Mouse (Mus musculus): ENCODE data around the gene Elmsan1. TPM values are rescaled to one million over a fixed set of nuclear protein-coding genes. Genes with fewer than 3 reads are reported as not detected.
A peak's percentile ranks its signal among the peaks of the same experiment; 100 is the strongest.

Gene Elmsan1
- polyA plus RNA-seq, 1 experiment from 2014 or later: 11.3 TPM

DNA sequence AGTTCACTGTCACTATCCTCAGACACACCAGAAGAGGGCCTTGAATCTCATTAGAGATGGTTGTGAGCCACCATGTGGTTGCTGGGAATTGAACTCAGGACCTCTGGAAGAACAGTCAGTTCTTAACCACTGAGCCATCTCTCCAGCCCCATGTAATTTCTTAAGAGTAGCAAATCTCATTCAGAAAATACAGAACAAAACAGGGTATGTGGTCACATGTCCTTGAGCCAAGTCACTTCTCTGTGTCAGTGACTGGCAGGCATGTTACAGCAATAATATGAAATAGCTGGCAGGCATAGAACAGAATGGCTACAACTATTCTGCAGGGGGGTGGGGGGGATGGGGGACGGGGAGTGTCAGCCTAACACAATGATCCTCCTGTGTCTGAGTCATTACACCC lies 118.6 kb downstream of the Elmsan1 start:
- no peaks in the 10 kb centered on the region for H3K4me1 ChIP-seq (ENCODE audit: insufficient read depth)
- TF ChIP-seq CTCF (IDR thresholded peaks at IDR 0.05; ENCODE audit: low read depth): no peak
- H3K9ac ChIP-seq: no peak overlapping the region
- H3K4me2 ChIP-seq: peak overlapping the region; percentile 78
- no peaks in the 10 kb centered on the region for H3K36me3 ChIP-seq (ENCODE audit: insufficient read depth)
- H3K9me3 ChIP-seq (ENCODE audit: low read depth, low read length): no peaks in the 10 kb centered on the region
- H3K27me3 ChIP-seq (ENCODE audit: insufficient read depth, low read length): no peaks in the 10 kb centered on the region
- ATAC-seq (ENCODE audit: insufficient read depth) (no peak), DNase-seq (peak; percentile 5)
- no peak overlapping the region for H3K4me3 ChIP-seq (ENCODE audit: low read depth, low read length)
- 45% methylated on average over 1 of the region's 1 CpGs for WGBS
- H3K27ac ChIP-seq (ENCODE audit: low read depth): no peak overlapping the region

GRCm38 (mm10) chr12:84099605-84100004 lies 119.1 kb downstream of the Elmsan1 start:
- Histone ChIP-seq H3K9ac (no peak overlapping the region), H3K4me3 (ENCODE audit: low read depth, low read length) (no peak overlapping the region), H3K27me3 (ENCODE audit: insufficient read depth, low read length) (no peaks in the 10 kb centered on the region), H3K27ac (ENCODE audit: low read depth) (no peak overlapping the region), H3K36me3 (ENCODE audit: insufficient read depth) (no peaks in the 10 kb centered on the region), H3K9me3 (ENCODE audit: low read depth, low read length) (no peaks in the 10 kb centered on the region), H3K4me1 (ENCODE audit: insufficient read depth) (no peaks in the 10 kb centered on the region), H3K4me2 (no peak overlapping the region)
- 95% methylated on average over 2 of the region's 2 CpGs for WGBS
- ATAC-seq (ENCODE audit: insufficient read depth) (no peak), DNase-seq (no peak)
- no peak for TF ChIP-seq CTCF (IDR thresholded peaks at IDR 0.05; ENCODE audit: low read depth)

Other genes starting within 250 kb of the Elmsan1 start
- not detected in 2 replicates for gene Heatr4, start 234.0 kb downstream of the Elmsan1 start, polyA plus RNA-seq (2014; fragmentation: Nextera tagmentation; extraction: Ambion mirVana)
- gene Acot2, start 231.0 kb downstream of the Elmsan1 start, polyA plus RNA-seq (2014; fragmentation: Nextera tagmentation; extraction: Ambion mirVana): 30.3 and 31.3 TPM in 2 replicates
- 92.9 and 98.2 TPM in 2 replicates for gene Acot1, start 209.4 kb downstream of the Elmsan1 start, polyA plus RNA-seq (2014; fragmentation: Nextera tagmentation; extraction: Ambion mirVana)
- 0.11 and 0.42 TPM in 2 replicates for gene Acot4, start 180.5 kb downstream of the Elmsan1 start, polyA plus RNA-seq (2014; fragmentation: Nextera tagmentation; extraction: Ambion mirVana)
- not detected in 2 replicates for gene Gm49366, start 179.9 kb downstream of the Elmsan1 start, polyA plus RNA-seq (2014; fragmentation: Nextera tagmentation; extraction: Ambion mirVana)
- 0.14 and 0.18 TPM in 2 replicates for gene Acot3, start 166.7 kb downstream of the Elmsan1 start, polyA plus RNA-seq (2014; fragmentation: Nextera tagmentation; extraction: Ambion mirVana)
- not detected in 2 replicates for gene Acot5, start 149.6 kb downstream of the Elmsan1 start, polyA plus RNA-seq (2014; fragmentation: Nextera tagmentation; extraction: Ambion mirVana)
- gene Acot6, start 118.2 kb downstream of the Elmsan1 start, polyA plus RNA-seq (2014; fragmentation: Nextera tagmentation; extraction: Ambion mirVana): 1.8 and 2.3 TPM in 2 replicates
- 4.1 and 5.2 TPM in 2 replicates for gene Dnal1, start 104.5 kb downstream of the Elmsan1 start, polyA plus RNA-seq (2014; fragmentation: Nextera tagmentation; extraction: Ambion mirVana)
- gene Pnma1, start 70.4 kb downstream of the Elmsan1 start, polyA plus RNA-seq (2014; fragmentation: Nextera tagmentation; extraction: Ambion mirVana): 0.68 and 0.79 TPM in 2 replicates
- gene Ptgr2, start 66.4 kb upstream of the Elmsan1 start, polyA plus RNA-seq (2014; fragmentation: Nextera tagmentation; extraction: Ambion mirVana): 17.2 and 19.6 TPM in 2 replicates
- gene Zfp410, start 98.0 kb upstream of the Elmsan1 start, polyA plus RNA-seq (2014; fragmentation: Nextera tagmentation; extraction: Ambion mirVana): 81.3 and 82.7 TPM in 2 replicates
- gene Coq6, start 142.8 kb upstream of the Elmsan1 start, polyA plus RNA-seq (2014; fragmentation: Nextera tagmentation; extraction: Ambion mirVana): 45.8 and 51.1 TPM in 2 replicates
- 3.0 and 3.5 TPM in 2 replicates for gene Fam161b, start 143.0 kb upstream of the Elmsan1 start, polyA plus RNA-seq (2014; fragmentation: Nextera tagmentation; extraction: Ambion mirVana)
- gene Entpd5, start 190.1 kb upstream of the Elmsan1 start, polyA plus RNA-seq (2014; fragmentation: Nextera tagmentation; extraction: Ambion mirVana): 15.4 and 18.0 TPM in 2 replicates
- 0.96 and 1.5 TPM in 2 replicates for gene Bbof1, start 190.2 kb upstream of the Elmsan1 start, polyA plus RNA-seq (2014; fragmentation: Nextera tagmentation; extraction: Ambion mirVana)
- gene Rnf113a2, start 198.3 kb upstream of the Elmsan1 start, polyA plus RNA-seq (2014; fragmentation: Nextera tagmentation; extraction: Ambion mirVana): 21.1 and 22.1 TPM in 2 replicates
- 32.8 and 35.4 TPM in 2 replicates for gene Aldh6a1, start 232.1 kb upstream of the Elmsan1 start, polyA plus RNA-seq (2014; fragmentation: Nextera tagmentation; extraction: Ambion mirVana)
- gene Lin52, start 232.5 kb upstream of the Elmsan1 start, polyA plus RNA-seq (2014; fragmentation: Nextera tagmentation; extraction: Ambion mirVana): 21.8 and 22.5 TPM in 2 replicates

All from lung, embryonic 14.5 days (tissue).